ENCODE assay signal across 8 mouse cellular contexts in genomic region chr9:66305121-66306112, GRCm38 (mm10). TPM values are rescaled to one million over a fixed set of nuclear protein-coding genes. Genes with fewer than 3 reads are reported as not detected.
DNase-seq lines count a peak whose midpoint lies in the region; ATAC-seq and TF ChIP-seq lines count a peak whose summit lies in the region.

No protein-coding gene starts in this region.

- no peak overlapping the region for H3K27ac ChIP-seq in neural tube, embryonic 11.5 days (ENCODE audit: low read depth, low read length)
- peak overlapping the region; percentile 62 for H3K27ac ChIP-seq in cortical plate, adult 2 months (ENCODE audit: insufficient read depth, low read length)
- H3K27ac ChIP-seq in kidney, adult 2 months (ENCODE audit: insufficient read depth, low read depth, low read length) = no peak overlapping the region
- peak overlapping the region; percentile 51 for H3K27ac ChIP-seq in limb, embryonic 12.5 days
- H3K27ac ChIP-seq in thymus, adult 2 months (ENCODE audit: control insufficient read depth, insufficient read depth, low read length) = peak overlapping the region; percentile 71

- H3K4me1 ChIP-seq in neural tube, embryonic 11.5 days (ENCODE audit: control insufficient read depth, insufficient read depth, low read length) = no peaks in the 10 kb centered on the region
- peaks cover 15% of the 10 kb centered on the region for H3K4me1 ChIP-seq in cortical plate, adult 2 months (ENCODE audit: control insufficient read depth, insufficient read depth, low read length)
- no peaks in the 10 kb centered on the region for H3K4me1 ChIP-seq in kidney, adult 2 months (ENCODE audit: control insufficient read depth, insufficient read depth, low read length)
- H3K4me1 ChIP-seq in limb, embryonic 12.5 days (replicated peaks) = peaks cover 24% of the 10 kb centered on the region
- H3K4me1 ChIP-seq in thymus, adult 2 months (replicated peaks; ENCODE audit: control insufficient read depth, insufficient read depth, low read length) = peaks cover 6% of the 10 kb centered on the region; the same call in 1 of the 2 replicates

- no peaks in the 10 kb centered on the region for H3K79me2 ChIP-seq in myocyte (ENCODE audit: control insufficient read depth, insufficient read depth)

- no peak overlapping the region for H3K4me3 ChIP-seq in neural tube, embryonic 11.5 days (ENCODE audit: low read depth, low read length)
- H3K4me3 ChIP-seq in cortical plate, adult 2 months (ENCODE audit: insufficient read depth, low read length) = peak overlapping the region; percentile 14
- H3K4me3 ChIP-seq in kidney, adult 2 months (ENCODE audit: insufficient read depth, low read depth, low read length) = peak overlapping the region; percentile 57
- H3K4me3 ChIP-seq in limb, embryonic 12.5 days (replicated peaks) = peak overlapping the region; percentile 21
- H3K4me3 ChIP-seq in myocyte = peak overlapping the region; percentile 23
- H3K4me3 ChIP-seq in thymus, adult 2 months (ENCODE audit: control insufficient read depth, insufficient read depth, low read length) = peak overlapping the region; percentile 80

- WGBS in neural tube, embryonic 11.5 days = 58% methylated on average over 25 of the region's 25 CpGs
- whole genome bisulfite sequencing in kidney, adult 2 months = 37% methylated on average over 25 of the region's 25 CpGs
- 44% methylated on average over 25 of the region's 25 CpGs for WGBS in limb, embryonic 12.5 days
- WGBS in thymus, adult 2 months = 20% methylated on average over 25 of the region's 25 CpGs

- no peaks in the 10 kb centered on the region for H3K36me3 ChIP-seq in neural tube, embryonic 11.5 days (ENCODE audit: control insufficient read depth, insufficient read depth, low read length)
- no peaks in the 10 kb centered on the region for H3K36me3 ChIP-seq in kidney, adult 2 months (ENCODE audit: control insufficient read depth, insufficient read depth, low read length)
- H3K36me3 ChIP-seq in limb, embryonic 12.5 days = no peaks in the 10 kb centered on the region
- no peaks in the 10 kb centered on the region for H3K36me3 ChIP-seq in myocyte (ENCODE audit: control insufficient read depth, insufficient read depth)
- H3K36me3 ChIP-seq in thymus, adult 2 months (ENCODE audit: control insufficient read depth, insufficient read depth, low read length) = no peaks in the 10 kb centered on the region

- no peak for TF ChIP-seq POLR2A in cortical plate, adult 2 months (IDR thresholded peaks at IDR 0.05; ENCODE audit: extremely low read depth, insufficient read depth, low read length)
- no peak for TF ChIP-seq POLR2A in kidney, adult 2 months (IDR thresholded peaks at IDR 0.05; ENCODE audit: low read depth, low read length)
- no peak for TF ChIP-seq POLR2A in myocyte (IDR thresholded peaks at IDR 0.05; ENCODE audit: insufficient read length, low read depth)
- no peak for TF ChIP-seq POLR2A in thymus, adult 2 months (IDR thresholded peaks at IDR 0.05; ENCODE audit: control insufficient read depth, extremely low read depth, insufficient read depth, low read length, poor library complexity)

- TF ChIP-seq CTCF in cortical plate, adult 2 months (IDR thresholded peaks at IDR 0.05; ENCODE audit: extremely low read depth, insufficient read depth, low read length) = no peak
- TF ChIP-seq CTCF in kidney, adult 2 months (conservative IDR thresholded peaks at IDR 0.05; ENCODE audit: insufficient read depth, insufficient read length, low read depth, low read length) = no peak
- no peak for TF ChIP-seq CTCF in thymus, adult 2 months (IDR thresholded peaks at IDR 0.05; ENCODE audit: borderline replicate concordance, control insufficient read depth, extremely low read depth, insufficient read depth, low read length, poor library complexity)

- no peaks in the 10 kb centered on the region for H3K27me3 ChIP-seq in neural tube, embryonic 11.5 days (ENCODE audit: control insufficient read depth, insufficient read depth, low read length)
- no peaks in the 10 kb centered on the region for H3K27me3 ChIP-seq in kidney, adult 2 months (replicated peaks; ENCODE audit: control insufficient read depth, insufficient read depth, low read length)
- no peaks in the 10 kb centered on the region for H3K27me3 ChIP-seq in limb, embryonic 12.5 days
- H3K27me3 ChIP-seq in myocyte (ENCODE audit: control insufficient read depth, insufficient read depth, insufficient read length) = no peaks in the 10 kb centered on the region
- H3K27me3 ChIP-seq in thymus, adult 2 months (ENCODE audit: control insufficient read depth, insufficient read depth, low read length) = no peaks in the 10 kb centered on the region

- H3K9ac ChIP-seq in neural tube, embryonic 11.5 days (ENCODE audit: low read length) = no peak overlapping the region
- H3K9ac ChIP-seq in limb, embryonic 12.5 days (replicated peaks) = no peak overlapping the region

- ATAC-seq in neural tube, embryonic 11.5 days (ENCODE audit: insufficient read depth, low FRiP score, low TSS enrichment) = no peak
- no peak for ATAC-seq in limb, embryonic 12.5 days (ENCODE audit: insufficient number of reproducible peaks, insufficient read depth, low FRiP score, low TSS enrichment, low read depth)

- no peak overlapping the region for H3ac ChIP-seq in myocyte (ENCODE audit: control insufficient read depth, insufficient read length)

- H3K4me2 ChIP-seq in neural tube, embryonic 11.5 days (ENCODE audit: low read depth) = peak overlapping the region; percentile 2; the same call in 1 of the 2 replicates
- H3K4me2 ChIP-seq in limb, embryonic 12.5 days = peak overlapping the region; percentile 46
- peak overlapping the region; percentile 88 for H3K4me2 ChIP-seq in myocyte (ENCODE audit: low read depth)

- no peak for DNase-seq in neural tube, embryonic 11.5 days (ENCODE audit: low spot score)
- no peak for DNase-seq in neural tube, embryonic 10.5 days (ENCODE audit: extremely low spot score, low spot score)
- DNase-seq in heart, adult 18-20 months = peak; percentile 75 to 78
- DNase-seq in kidney, adult 2 months = peak; percentile 47
- peak; percentile 49 for DNase-seq in thymus, adult 2 months

- H3K9me3 ChIP-seq in neural tube, embryonic 11.5 days (ENCODE audit: control insufficient read depth, low read length) = no peaks in the 10 kb centered on the region
- H3K9me3 ChIP-seq in limb, embryonic 12.5 days = no peaks in the 10 kb centered on the region

TF ChIP-seq in myocyte, 11 proteins besides CTCF, POLR2A, EP300 and RAD21:
- TF ChIP-seq CEBPB (IDR thresholded peaks at IDR 0.05; ENCODE audit: insufficient read depth, poor library complexity, severe bottlenecking) = no peak
- peak in 2 of 3 experiments; percentile 5 to 25 for TF ChIP-seq MYOD1 (IDR thresholded peaks at IDR 0.05; ENCODE audit: control insufficient read depth in 1 of 3, insufficient read length in 2 of 3, low read depth in 2 of 3)

RNA-seq across cellular contexts. Expression of gene Herc1, which starts 44.8 kb away (rescaled TPM):
- polyA plus RNA-seq in neural tube, embryonic 11.5 days (2014; fragmentation: Nextera tagmentation; extraction: Ambion mirVana) = 37.6 and 38.2 TPM in 2 replicates
- 64.5 and 68.5 TPM in 2 replicates for polyA plus RNA-seq in cortical plate, adult 2 months (2012; rRNA removed)
- 10 to 100 TPM; 31.4 to 36.5 TPM for total RNA-seq in heart, adult 18-20 months (2021)
- 12.0 TPM in 2 replicates for polyA plus RNA-seq in kidney, adult 2 months (2012; rRNA removed)
- 27.4 and 30.3 TPM in 2 replicates for polyA plus RNA-seq in limb, embryonic 12.5 days (2016; fragmentation: Nextera tagmentation; extraction: Ambion mirVana)
- 9.9 TPM for polyA plus RNA-seq in myocyte (2012; fragmentation: generic; extraction: Trizol)
- polyA plus RNA-seq in thymus, adult 2 months (2012; rRNA removed) = 28.2 and 28.6 TPM in 2 replicates

Comparison
In these comparisons a context has a peak if more than half of its experiments do, and no peak if none do; other contexts are left out.
1. DNase-seq: peak in heart, adult 18-20 months (2 of 2), kidney, adult 2 months (single experiment) and thymus, adult 2 months (single experiment); none in neural tube, embryonic 11.5 days (single experiment) and neural tube, embryonic 10.5 days (single experiment).
2. H3K27ac ChIP-seq: peak in cortical plate, adult 2 months (single experiment), limb, embryonic 12.5 days (single experiment) and thymus, adult 2 months (single experiment); none in neural tube, embryonic 11.5 days (single experiment) and kidney, adult 2 months (single experiment).
3. H3K4me2 ChIP-seq: peak in every context shown above with its lines; median percentile 88 in myocyte; 46 in limb, embryonic 12.5 days; 2 in neural tube, embryonic 11.5 days.